Mouse (Mus musculus): ENCODE results near the gene Rgcc. TPM values are rescaled to one million over a fixed set of nuclear protein-coding genes. Genes with fewer than 3 reads are reported as not detected.

Gene Rgcc
- polyA plus RNA-seq, 1 experiment from 2014 or later, result 23.0 TPM

- ATAC-seq (ENCODE audit: low read depth), result no peak
- Histone ChIP-seq H3K4me3 (ENCODE audit: low read depth, low read length) (no peak overlapping the region), H3K4me2 (ENCODE audit: low read depth, low read length) (no peak overlapping the region), H3K27me3 (ENCODE audit: control insufficient read depth, insufficient read depth, low read length) (no peaks in the 10 kb centered on the region), H3K4me1 (ENCODE audit: control insufficient read depth, insufficient read depth, low read length) (peaks cover 9% of the 10 kb centered on the region), H3K9ac (replicated peaks; ENCODE audit: low read depth, low read length) (no peak overlapping the region), H3K9me3 (ENCODE audit: control insufficient read depth, low read length) (no peaks in the 10 kb centered on the region), H3K27ac (ENCODE audit: low read depth, low read length) (no peak overlapping the region), H3K36me3 (ENCODE audit: control insufficient read depth, insufficient read depth, low read length) (no peaks in the 10 kb centered on the region)
- WGBS, result 83% methylated on average over 7 of the region's 7 CpGs
Measured at GRCm38 (mm10) chr14:79287251-79287863, 14.1 kb downstream of the Rgcc start.

GRCm38 (mm10) chr14:79285549-79285948 is 15.9 kb downstream of the Rgcc start:
- Histone ChIP-seq H3K4me3 (ENCODE audit: low read depth, low read length) (no peak overlapping the region), H3K36me3 (ENCODE audit: control insufficient read depth, insufficient read depth, low read length) (no peaks in the 10 kb centered on the region), H3K27me3 (ENCODE audit: control insufficient read depth, insufficient read depth, low read length) (no peaks in the 10 kb centered on the region), H3K4me1 (ENCODE audit: control insufficient read depth, insufficient read depth, low read length) (peaks cover 5% of the 10 kb centered on the region), H3K4me2 (ENCODE audit: low read depth, low read length) (no peak overlapping the region), H3K9ac (replicated peaks; ENCODE audit: low read depth, low read length) (no peak overlapping the region), H3K9me3 (ENCODE audit: control insufficient read depth, low read length) (no peaks in the 10 kb centered on the region), H3K27ac (ENCODE audit: low read depth, low read length) (no peak overlapping the region)
- WGBS, result 97% methylated on average over 5 of the region's 5 CpGs
- ATAC-seq (ENCODE audit: low read depth), result no peak

- Histone ChIP-seq H3K4me3 (ENCODE audit: low read depth, low read length) (no peak overlapping the region), H3K36me3 (ENCODE audit: control insufficient read depth, insufficient read depth, low read length) (no peaks in the 10 kb centered on the region), H3K9me3 (ENCODE audit: control insufficient read depth, low read length) (no peaks in the 10 kb centered on the region), H3K4me1 (ENCODE audit: control insufficient read depth, insufficient read depth, low read length) (no peaks in the 10 kb centered on the region), H3K27me3 (ENCODE audit: control insufficient read depth, insufficient read depth, low read length) (no peaks in the 10 kb centered on the region), H3K27ac (ENCODE audit: low read depth, low read length) (no peak overlapping the region), H3K9ac (replicated peaks; ENCODE audit: low read depth, low read length) (no peak overlapping the region), H3K4me2 (ENCODE audit: low read depth, low read length) (no peak overlapping the region)
- no peak for ATAC-seq (ENCODE audit: low read depth)
- 68% methylated on average over 4 of the region's 4 CpGs for WGBS
Measured at GRCm38 (mm10) chr14:79284616-79285015, 16.8 kb downstream of the Rgcc start.

- Histone ChIP-seq H3K36me3 (ENCODE audit: control insufficient read depth, insufficient read depth, low read length) (no peaks in the 10 kb centered on the region), H3K9me3 (ENCODE audit: control insufficient read depth, low read length) (no peaks in the 10 kb centered on the region), H3K27me3 (ENCODE audit: control insufficient read depth, insufficient read depth, low read length) (no peaks in the 10 kb centered on the region), H3K27ac (ENCODE audit: low read depth, low read length) (no peak overlapping the region), H3K9ac (replicated peaks; ENCODE audit: low read depth, low read length) (no peak overlapping the region), H3K4me1 (ENCODE audit: control insufficient read depth, insufficient read depth, low read length) (no peaks in the 10 kb centered on the region), H3K4me2 (ENCODE audit: low read depth, low read length) (no peak overlapping the region), H3K4me3 (ENCODE audit: low read depth, low read length) (no peak overlapping the region)
- WGBS, result 92% methylated on average over 7 of the region's 7 CpGs
- no peak for ATAC-seq (ENCODE audit: low read depth)
Measured at GRCm38 (mm10) chr14:79283952-79284351, 17.5 kb downstream of the Rgcc start.

- H3K9ac ChIP-seq (replicated peaks; ENCODE audit: low read depth, low read length), result no peak overlapping the region
- no peaks in the 10 kb centered on the region for H3K9me3 ChIP-seq (ENCODE audit: control insufficient read depth, low read length)
- no peak for ATAC-seq (ENCODE audit: low read depth)
- no peaks in the 10 kb centered on the region for H3K4me1 ChIP-seq (ENCODE audit: control insufficient read depth, insufficient read depth, low read length)
- no peak overlapping the region for H3K4me2 ChIP-seq (ENCODE audit: low read depth, low read length)
- H3K36me3 ChIP-seq (ENCODE audit: control insufficient read depth, insufficient read depth, low read length), result no peaks in the 10 kb centered on the region
- 95% methylated on average over 9 of the region's 9 CpGs for WGBS
- H3K27ac ChIP-seq (ENCODE audit: low read depth, low read length), result no peak overlapping the region
- no peaks in the 10 kb centered on the region for H3K27me3 ChIP-seq (ENCODE audit: control insufficient read depth, insufficient read depth, low read length)
- no peak overlapping the region for H3K4me3 ChIP-seq (ENCODE audit: low read depth, low read length)
Measured at GRCm38 (mm10) chr14:79281894-79282553, 19.4 kb downstream of the Rgcc start.

- H3K36me3 ChIP-seq (ENCODE audit: control insufficient read depth, insufficient read depth, low read length), result no peaks in the 10 kb centered on the region
Measured at GRCm38 (mm10) chr14:79280456-79280855, 21.0 kb downstream of the Rgcc start.

GRCm38 (mm10) chr14:79279494-79279893 is 22.0 kb downstream of the Rgcc start:
- Histone ChIP-seq H3K9me3 (ENCODE audit: control insufficient read depth, low read length) (no peaks in the 10 kb centered on the region), H3K4me1 (ENCODE audit: control insufficient read depth, insufficient read depth, low read length) (no peaks in the 10 kb centered on the region), H3K4me3 (ENCODE audit: low read depth, low read length) (no peak overlapping the region), H3K4me2 (ENCODE audit: low read depth, low read length) (no peak overlapping the region), H3K9ac (replicated peaks; ENCODE audit: low read depth, low read length) (no peak overlapping the region), H3K36me3 (ENCODE audit: control insufficient read depth, insufficient read depth, low read length) (no peaks in the 10 kb centered on the region), H3K27ac (ENCODE audit: low read depth, low read length) (no peak overlapping the region), H3K27me3 (ENCODE audit: control insufficient read depth, insufficient read depth, low read length) (no peaks in the 10 kb centered on the region)
- WGBS, result 70% methylated on average over 1 of the region's 1 CpGs
- no peak for ATAC-seq (ENCODE audit: low read depth)

More at GRCm38 (mm10) chr14:79280456-79280855, 21.0 kb downstream of the Rgcc start:
- 91% methylated on average over 9 of the region's 9 CpGs for WGBS
- H3K27ac ChIP-seq (ENCODE audit: low read depth, low read length), result no peak overlapping the region
- no peaks in the 10 kb centered on the region for H3K4me1 ChIP-seq (ENCODE audit: control insufficient read depth, insufficient read depth, low read length)
- ATAC-seq (ENCODE audit: low read depth), result no peak
- no peak overlapping the region for H3K9ac ChIP-seq (replicated peaks; ENCODE audit: low read depth, low read length)
- no peak overlapping the region for H3K4me3 ChIP-seq (ENCODE audit: low read depth, low read length)
- no peak overlapping the region for H3K4me2 ChIP-seq (ENCODE audit: low read depth, low read length)
- no peaks in the 10 kb centered on the region for H3K9me3 ChIP-seq (ENCODE audit: control insufficient read depth, low read length)
- H3K27me3 ChIP-seq (ENCODE audit: control insufficient read depth, insufficient read depth, low read length), result no peaks in the 10 kb centered on the region

- no peak overlapping the region for H3K27ac ChIP-seq (ENCODE audit: low read depth, low read length)
- no peak overlapping the region for H3K4me3 ChIP-seq (ENCODE audit: low read depth, low read length)
- H3K36me3 ChIP-seq (ENCODE audit: control insufficient read depth, insufficient read depth, low read length), result no peaks in the 10 kb centered on the region
- 85% methylated on average over 4 of the region's 4 CpGs for WGBS
- 0 out of 2 replicates have a peak, but pooled peaks cover 1% of the 10 kb centered on the region for H3K4me1 ChIP-seq (ENCODE audit: control insufficient read depth, insufficient read depth, low read length)
- H3K9me3 ChIP-seq (ENCODE audit: control insufficient read depth, low read length), result no peaks in the 10 kb centered on the region
- H3K27me3 ChIP-seq (ENCODE audit: control insufficient read depth, insufficient read depth, low read length), result no peaks in the 10 kb centered on the region
- H3K9ac ChIP-seq (replicated peaks; ENCODE audit: low read depth, low read length), result no peak overlapping the region
- ATAC-seq (ENCODE audit: low read depth), result no peak
- no peak overlapping the region for H3K4me2 ChIP-seq (ENCODE audit: low read depth, low read length)
Measured at GRCm38 (mm10) chr14:79278927-79279326, 22.5 kb downstream of the Rgcc start.

GRCm38 (mm10) chr14:79277922-79278321 is 23.5 kb downstream of the Rgcc start:
- no peak overlapping the region; the same call in 1 of the 2 replicates for H3K27ac ChIP-seq (ENCODE audit: low read depth, low read length)
- ATAC-seq (ENCODE audit: low read depth), result no peak
- H3K4me2 ChIP-seq (ENCODE audit: low read depth, low read length), result no peak overlapping the region
- H3K9ac ChIP-seq (replicated peaks; ENCODE audit: low read depth, low read length), result no peak overlapping the region
- 0 out of 2 replicates have a peak, but pooled peaks cover 3% of the 10 kb centered on the region for H3K4me1 ChIP-seq (ENCODE audit: control insufficient read depth, insufficient read depth, low read length)
- H3K36me3 ChIP-seq (ENCODE audit: control insufficient read depth, insufficient read depth, low read length), result no peaks in the 10 kb centered on the region
- WGBS, result 51% methylated on average over 7 of the region's 7 CpGs
- no peaks in the 10 kb centered on the region for H3K9me3 ChIP-seq (ENCODE audit: control insufficient read depth, low read length)
- no peak overlapping the region for H3K4me3 ChIP-seq (ENCODE audit: low read depth, low read length)
- no peaks in the 10 kb centered on the region for H3K27me3 ChIP-seq (ENCODE audit: control insufficient read depth, insufficient read depth, low read length)

Measured in neural tube, embryonic 14.5 days (tissue).